In the genomic region with DNA sequence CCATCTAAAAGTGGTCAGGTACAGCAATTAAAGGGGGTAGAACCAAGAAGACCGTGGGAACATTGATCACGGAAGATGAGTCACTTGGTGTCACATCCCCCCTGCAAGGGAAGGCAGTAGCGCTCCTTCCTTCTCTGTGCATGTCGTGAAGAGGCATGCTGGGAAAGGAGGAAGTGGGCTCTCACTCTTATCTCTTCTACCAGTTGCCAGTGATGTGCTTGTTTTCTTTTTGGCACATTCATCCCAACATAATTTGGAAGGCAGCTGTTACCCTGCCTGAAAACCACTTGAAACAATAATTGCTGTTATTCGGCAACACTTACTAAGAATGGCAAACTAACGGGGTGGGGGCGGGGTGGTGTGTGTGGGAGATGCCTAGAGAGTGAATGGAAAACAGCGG, we compare ENCODE assay signal across 15 mouse cellular contexts.
"Had no signal": no experiment of that assay in that cellular context is flagged by ENCODE, and none has a peak within 500 bp of the region (broad histone marks: within the 10 kb centered on the region; RNA-seq: fewer than 3 reads in every experiment).

No protein-coding gene starts in this region.

- H3K9ac ChIP-seq: limb, embryonic 12.5 days; liver, embryonic 14.5 days; midbrain, embryonic 12.5 days had no signal

- H3K4me2 ChIP-seq: limb, embryonic 12.5 days; midbrain, embryonic 12.5 days had no signal

- ATAC-seq: lung, postnatal 0 days; midbrain, embryonic 16.5 days had no signal

- H3K9me3 ChIP-seq: limb, embryonic 12.5 days had no signal

- H3K4me1 ChIP-seq: limb, embryonic 12.5 days had no signal

- H3K36me3 ChIP-seq: limb, embryonic 12.5 days; midbrain, embryonic 12.5 days had no signal

- H3K27me3 ChIP-seq: limb, embryonic 12.5 days; midbrain, embryonic 12.5 days had no signal

- H3K27ac ChIP-seq: kidney, postnatal 0 days; limb, embryonic 12.5 days; liver, embryonic 14.5 days; midbrain, embryonic 12.5 days had no signal

- H3K4me3 ChIP-seq: limb, embryonic 12.5 days; midbrain, embryonic 12.5 days had no signal

- DNase-seq: kidney, postnatal 36 days; layer of hippocampus, adult 9-11 months; layer of hippocampus, postnatal 36 days; liver; lung, adult 2 months; lung, postnatal 4 days; right cerebral cortex, adult 18-20 months; right cerebral cortex, postnatal 25 days; thymus, postnatal 4 days had no signal
